Mouse (Mus musculus): ENCODE results near the gene Tmc6.

GRCm38 (mm10) chr11:117825333-117826101, 43.5 kb upstream of the Tmc6 start, which contains the start of the genes Afmid and Tk1:
- TF ChIP-seq CTCF (IDR thresholded peaks at IDR 0.05; ENCODE audit: insufficient read depth, low read depth, low read length) (no peak), POLR2A (IDR thresholded peaks at IDR 0.05; ENCODE audit: insufficient read depth, low read depth, low read length) (no peak)

Data from olfactory bulb, adult 2 months (tissue).